Mouse (Mus musculus) CD4-positive, CD25-positive, alpha-beta regulatory T cell, adult 4 months (primary cell): ENCODE data around the gene Prr29. TPM values are rescaled to one million over a fixed set of nuclear protein-coding genes. Genes with fewer than 3 reads are reported as not detected.
"Not testable (repeated sequence)": the region's sequence is repeated elsewhere in the genome, so short reads cannot be mapped to it uniquely, and the experiment has no call there.

Source experiments
- ATAC-seq: one replicate; pipeline ENCODE4 v1.8.0; 2017
- polyA plus RNA-seq, 2 experiments: library from polyadenylated mRNA; unstranded; fragments of 100-300 nt; shearing (Covaris generic); gene quantifications; one replicate each; pipeline ENCODE4 v1.2.1; 2017

The Prr29 gene
- polyA plus RNA-seq: under 1 TPM in 1 of 2 experiments, not detected in 1; 0.43 TPM

DNA sequence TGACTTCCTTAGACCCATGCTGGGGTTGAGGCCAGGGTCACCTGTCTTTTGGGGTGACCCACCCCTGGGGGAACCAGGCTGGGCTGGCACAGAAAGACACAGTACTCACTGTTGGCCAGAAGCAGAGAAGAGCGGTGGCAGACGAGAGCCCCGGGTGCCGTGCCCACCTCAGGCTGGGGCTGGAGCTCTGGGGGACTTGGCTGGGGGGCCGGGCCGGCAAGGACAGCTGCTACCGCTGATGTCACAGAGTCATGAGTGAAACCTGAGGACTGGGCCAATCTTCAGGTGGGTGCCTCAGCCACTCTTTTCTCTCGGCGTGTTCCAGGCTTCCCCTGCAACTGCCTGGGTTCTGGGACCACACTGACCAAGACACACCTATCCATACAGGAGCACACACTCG lies at the start of gene Prr29:
Gene Prr29, plus strand, starts transcription at position 107 of the 400 bp plus-strand sequence.
- ATAC-seq: no peak

DNA sequence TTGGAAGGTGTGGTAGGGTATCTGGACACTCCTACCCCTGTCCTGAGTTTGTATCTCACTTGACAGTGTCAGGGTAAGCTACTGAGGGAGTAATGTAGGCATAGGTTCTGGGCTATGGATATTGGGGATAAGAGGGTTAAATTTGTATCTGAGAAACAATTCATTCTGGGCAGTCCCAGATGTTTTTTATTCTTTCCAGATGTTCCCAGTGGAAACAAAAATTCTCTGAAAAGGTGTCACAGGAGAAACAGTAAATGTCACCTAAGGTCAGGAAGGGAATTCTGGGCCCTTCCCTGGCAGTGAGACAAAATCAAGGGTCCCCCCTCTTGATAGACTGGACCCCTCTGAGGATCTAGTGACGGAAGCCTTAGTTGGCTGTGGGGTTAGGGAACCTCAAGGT lies 48.9 kb upstream of the Prr29 start:
- no peak for ATAC-seq

DNA sequence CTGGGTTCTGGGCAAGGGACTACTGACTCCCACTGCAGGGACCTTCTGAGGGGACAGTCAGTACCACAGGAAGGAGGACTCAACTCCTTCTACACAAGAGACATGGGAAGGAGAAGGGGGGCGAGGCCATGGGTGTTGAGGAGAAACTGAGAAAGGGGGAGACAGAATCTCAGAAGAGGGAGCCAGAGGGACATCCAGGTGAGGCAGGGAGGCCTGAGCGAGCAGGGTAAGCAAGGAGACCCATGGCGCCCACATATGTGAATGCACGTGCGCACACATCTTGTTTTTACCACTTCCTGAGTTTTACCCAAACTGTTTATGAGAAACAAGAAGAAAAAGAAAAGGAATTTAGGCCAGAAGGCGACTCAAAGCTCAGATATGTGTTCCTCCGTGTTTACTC lies 47.5 kb upstream of the Prr29 start:
- ATAC-seq: no peak

DNA sequence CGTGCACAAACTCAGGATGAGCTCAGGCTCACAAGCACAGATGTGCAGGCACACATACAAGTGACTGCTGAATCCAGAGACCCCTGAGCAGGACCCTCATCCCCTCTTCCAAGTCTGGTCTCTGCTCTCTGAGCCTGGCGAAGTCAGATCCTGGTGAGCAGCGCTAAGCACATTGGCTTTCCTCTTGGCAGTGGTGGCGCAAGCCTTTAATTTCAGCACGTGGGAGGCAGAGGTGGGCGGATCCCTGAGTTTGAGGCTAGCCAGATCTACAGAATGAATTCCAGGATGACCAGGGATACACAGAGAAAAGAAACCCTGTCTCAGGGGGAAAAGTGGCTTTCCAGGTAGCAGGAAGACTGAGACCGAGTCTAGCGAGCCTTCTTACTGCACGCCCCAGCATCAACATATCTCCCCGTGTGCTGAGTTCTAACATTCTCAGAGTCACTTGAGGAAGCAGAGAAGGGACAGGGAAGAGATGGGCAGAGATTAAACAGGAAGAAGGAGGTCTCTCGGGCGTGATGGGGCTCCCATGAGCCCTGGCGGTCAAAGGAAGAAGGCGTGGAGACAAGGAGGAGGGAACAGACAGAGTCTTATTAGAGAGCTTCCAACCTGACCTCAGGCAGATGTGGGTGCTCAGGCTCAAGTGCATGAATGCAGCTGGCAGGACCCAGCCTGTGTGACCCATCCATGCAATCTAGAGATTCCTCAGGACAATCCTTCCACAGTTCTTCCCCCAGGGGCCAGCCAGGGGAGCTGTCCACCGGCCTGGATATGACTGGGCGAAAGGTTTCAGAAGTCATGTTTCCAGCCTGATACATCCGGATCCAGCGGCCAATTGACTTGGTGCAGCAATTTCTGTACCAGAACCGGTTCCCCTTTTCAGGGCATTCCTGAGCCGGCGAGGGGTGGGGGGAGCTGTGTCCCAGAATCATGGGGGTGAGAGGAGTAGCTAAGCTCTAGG lies 46.6 kb upstream of the Prr29 start:
- no peak for ATAC-seq

DNA sequence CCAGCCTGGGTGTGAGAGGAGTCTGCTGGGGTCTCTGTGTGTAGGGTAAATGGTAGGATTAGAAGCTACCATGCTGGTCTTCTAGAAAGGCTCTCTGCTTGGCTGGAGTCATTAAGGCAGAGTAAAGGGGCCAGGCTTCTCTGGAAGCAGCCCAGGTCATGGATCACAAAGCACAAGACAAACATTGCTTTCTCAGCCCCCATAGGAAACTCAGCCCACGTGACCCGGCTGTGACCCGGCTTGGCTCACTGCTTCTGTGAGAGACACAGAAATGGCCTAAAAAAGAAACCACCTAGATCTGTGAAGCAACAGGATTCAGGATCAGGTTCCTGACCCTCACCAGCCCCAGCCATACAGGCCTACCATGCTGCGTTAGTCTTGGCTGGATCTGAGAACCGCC lies 40.4 kb upstream of the Prr29 start:
- ATAC-seq: no peak

DNA sequence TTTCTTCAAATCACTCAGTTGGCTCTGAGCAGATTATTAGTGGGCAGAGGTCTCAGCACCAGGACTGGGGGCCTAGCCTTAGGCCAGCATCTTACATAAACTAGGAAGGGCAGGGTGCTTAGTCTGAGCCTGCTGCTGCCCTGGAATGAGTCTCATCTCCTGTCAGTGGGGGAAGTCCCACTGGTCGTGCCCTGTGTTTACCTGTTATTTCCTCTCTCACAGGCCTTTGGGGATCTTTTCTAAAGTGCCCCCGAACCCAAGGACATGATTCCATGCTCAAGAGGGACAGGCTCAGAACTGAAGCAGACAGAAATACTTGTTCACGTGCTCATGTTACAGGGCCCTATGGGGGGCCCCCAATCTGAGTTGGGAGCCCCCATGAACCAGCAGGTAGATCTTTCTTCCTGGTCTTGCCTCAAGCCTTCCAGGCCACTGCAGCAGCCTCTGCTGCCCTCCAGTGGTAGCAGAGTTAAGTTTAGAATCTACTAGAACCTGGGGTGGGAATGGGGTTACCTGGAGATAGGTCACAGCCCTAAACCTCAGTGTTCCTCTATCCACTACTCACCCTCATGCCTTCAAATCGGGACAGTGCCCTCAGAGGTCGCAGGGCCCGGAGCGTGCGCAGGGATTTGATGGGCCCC lies 39.6 kb upstream of the Prr29 start:
- peak; percentile 70 for ATAC-seq

DNA sequence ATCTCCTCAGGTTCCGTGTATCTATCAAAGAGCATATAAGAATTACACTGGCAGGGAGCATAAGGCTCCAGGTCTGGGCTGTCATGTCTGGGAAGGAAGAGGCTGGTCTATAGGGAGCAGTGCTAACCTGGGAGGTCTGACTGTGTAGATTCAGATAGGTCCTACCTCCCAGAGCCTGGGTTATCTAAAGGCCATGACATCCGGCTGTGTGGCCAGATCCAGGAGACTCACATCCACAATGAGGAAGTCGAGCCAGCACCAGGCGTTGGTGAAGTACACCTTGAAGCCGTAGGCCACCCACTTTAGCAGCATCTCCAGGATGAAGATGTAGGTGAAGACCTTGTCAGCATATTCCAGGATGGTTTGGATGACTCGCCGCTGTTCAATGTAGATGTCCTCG lies 38.8 kb upstream of the Prr29 start:
- ATAC-seq: no peak

DNA sequence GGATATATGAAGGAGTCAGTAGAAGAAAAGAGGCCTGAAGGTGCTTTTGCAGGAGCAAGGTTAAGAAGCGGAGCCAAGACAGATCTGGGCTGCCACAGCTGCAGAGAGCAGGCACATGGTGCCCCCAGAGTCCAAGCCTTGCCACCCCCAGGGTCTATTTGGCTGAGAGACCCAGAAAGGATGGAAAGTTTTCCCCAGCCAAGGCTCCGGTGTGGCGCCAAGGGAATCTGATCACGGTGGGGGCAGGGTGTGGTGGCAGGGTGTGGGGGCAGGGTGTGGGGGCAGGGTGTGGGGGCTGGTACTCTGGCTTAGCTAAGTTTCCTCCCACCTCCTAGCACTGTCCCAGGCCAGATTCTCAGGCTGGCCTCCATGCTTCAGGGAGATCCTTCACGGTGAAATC lies 36.8 kb upstream of the Prr29 start:
- ATAC-seq: no peak

DNA sequence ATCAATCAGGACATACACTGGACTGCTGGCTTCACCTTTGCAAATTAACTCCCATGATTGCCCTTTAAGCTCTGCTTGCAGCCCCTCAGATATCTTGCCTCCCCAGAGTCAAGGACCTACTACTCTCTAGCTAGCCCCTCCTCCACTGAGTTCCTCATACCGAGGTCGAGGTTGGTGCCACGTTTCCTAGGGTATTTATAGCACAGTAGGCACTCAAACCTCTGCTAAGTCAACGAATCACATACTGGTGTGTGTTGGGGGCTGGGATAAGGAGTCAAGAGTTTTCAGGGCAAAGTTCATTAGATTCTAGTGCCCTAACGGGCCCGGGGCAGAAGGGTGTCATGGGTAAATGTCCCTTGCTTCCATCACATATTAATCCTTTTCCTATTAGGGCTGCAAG lies 36.1 kb upstream of the Prr29 start:
- no peak for ATAC-seq

DNA sequence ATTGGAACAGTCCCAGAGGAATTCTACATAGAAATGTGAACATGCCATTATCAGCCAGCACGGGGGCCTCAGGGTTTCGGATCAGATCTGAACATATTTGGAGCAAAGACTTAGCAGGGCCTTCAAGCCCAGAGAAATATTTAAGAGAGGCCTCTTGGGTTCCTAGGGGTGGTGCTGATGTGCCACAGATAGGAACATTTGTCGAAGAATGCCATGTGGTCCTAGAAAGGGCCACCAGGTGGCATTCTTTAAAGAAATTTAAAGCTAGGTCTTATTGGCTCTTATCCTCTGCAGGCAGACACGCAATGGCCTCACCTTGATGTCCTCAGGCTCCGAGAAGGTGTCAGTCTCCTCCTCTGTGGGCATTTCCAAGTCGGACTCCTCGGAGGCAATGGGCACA lies 35.6 kb upstream of the Prr29 start:
- peak; percentile 87 for ATAC-seq

DNA sequence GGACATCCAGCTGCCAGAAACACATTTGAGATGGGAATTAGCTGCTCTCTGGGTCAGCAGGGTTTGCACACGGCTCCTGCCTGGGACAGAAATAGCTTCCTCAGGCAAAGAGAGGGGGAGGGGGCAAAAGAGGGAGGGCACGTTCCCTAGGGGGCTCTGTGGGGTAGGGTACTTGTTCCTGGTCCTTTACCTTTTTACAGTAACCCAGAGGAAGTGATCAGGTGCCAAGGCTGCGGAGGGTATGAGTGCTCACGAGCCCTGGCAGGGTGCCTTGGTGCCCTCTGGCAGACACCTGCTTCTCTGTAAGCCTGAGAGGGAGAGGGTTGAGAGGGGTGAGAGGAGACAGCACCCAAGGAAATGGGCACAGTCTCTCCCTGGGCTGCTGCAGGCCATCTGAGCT lies 32.8 kb upstream of the Prr29 start:
- ATAC-seq: no peak

DNA sequence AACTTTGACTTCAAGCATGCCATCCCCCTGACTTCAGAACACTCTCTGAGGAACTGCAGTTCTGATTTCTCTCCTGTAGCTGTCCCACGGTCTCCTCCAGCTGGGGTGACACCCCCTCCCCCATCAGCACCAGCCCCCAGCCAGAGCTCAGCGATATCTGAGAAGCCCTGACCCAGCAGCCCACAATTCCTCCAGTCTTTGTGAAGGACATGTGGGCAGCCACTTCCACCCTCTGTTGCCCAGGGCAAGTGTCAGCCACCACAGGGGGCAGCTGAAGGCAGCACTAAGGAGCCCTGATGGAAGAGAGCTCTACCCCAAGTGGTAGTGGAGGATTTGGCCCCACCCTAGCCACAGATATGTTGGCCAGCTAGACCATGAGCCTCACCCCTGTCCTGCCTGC lies 31.2 kb upstream of the Prr29 start:
- no peak for ATAC-seq

DNA sequence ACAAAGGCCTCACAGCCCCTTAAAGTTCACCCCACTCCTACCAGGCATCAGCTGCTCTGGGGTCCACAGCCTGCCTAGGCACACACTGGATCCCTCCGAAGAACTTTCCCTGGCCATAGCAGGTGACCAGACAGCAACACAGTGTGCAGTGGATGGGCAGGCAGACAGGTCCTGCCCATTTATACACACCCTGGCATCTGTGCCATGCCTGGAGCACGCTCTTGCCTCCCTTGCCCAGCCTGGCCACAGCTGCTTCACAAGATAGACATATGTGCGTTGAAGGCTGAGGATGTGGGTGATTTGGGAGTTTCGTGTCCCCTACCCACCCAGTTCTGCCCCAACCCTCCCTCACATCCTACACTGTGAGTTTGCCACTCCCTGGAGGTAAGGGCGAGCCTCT lies 27.2 kb upstream of the Prr29 start:
- no peak for ATAC-seq

DNA sequence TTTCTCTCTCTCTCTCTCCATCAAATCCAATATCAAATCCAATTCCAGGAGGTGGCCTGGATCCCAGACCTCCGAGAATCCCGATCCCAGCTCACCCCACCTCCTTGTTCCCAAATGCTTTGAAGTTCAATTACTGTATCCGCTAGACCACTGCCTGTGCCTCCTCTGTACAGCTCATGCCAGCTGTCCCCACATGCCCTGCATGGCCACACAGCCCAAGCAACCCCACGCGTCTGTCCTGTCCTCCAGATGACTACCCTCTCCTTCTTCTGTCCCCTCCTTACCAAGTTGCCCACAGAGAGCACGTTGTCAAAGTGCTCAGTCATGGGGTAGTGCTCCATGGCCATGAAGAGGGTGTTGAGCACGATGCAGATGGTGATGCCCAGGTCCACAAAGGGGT lies 26.4 kb upstream of the Prr29 start:
- ATAC-seq: no peak

DNA sequence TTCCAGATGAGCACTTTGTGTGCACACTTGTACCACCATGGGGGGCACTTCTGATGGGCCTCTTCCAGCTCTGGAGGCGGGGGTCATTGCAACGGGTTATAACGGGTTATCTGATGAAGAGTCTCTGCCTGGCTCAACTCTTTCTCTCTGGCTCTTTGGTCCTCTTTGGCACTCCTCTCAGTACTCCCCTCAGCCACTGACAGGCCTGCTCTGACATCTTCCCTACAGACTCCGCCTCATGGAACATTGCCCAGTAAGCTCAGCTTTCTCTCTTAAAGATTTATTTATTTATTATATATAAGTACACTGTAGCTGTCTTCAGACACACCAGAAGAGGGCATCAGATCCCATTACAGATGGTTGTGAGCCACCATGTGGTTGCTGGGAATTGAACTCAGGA lies 25.9 kb upstream of the Prr29 start:
- ATAC-seq: not testable (repeated sequence)

DNA sequence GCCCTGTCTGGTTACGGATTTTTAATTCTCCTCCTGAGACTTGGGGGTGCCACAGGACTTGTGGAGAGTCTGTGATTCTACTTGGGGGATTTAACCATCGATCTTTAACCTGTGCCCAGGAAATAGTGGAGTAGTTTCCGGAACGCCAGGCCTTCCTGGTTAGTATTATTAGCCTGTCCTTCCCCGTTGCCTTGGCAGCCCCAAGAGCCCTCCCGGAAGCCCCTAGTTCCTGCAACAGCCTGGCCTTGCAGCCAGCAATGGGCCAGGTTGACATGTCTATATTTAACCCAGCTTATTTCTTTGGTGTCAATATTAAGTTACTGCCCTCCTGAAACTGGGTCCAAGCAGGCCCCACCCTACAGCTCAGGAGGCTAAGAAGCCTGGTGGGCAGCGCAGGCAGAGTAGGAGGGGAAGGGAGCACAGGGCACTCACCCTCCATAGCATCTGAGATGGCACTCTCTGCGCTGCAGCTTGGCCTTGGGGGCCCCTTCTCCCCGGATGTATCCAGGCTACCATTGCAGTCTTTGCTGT lies 24.2 kb upstream of the Prr29 start:
- ATAC-seq: no peak

DNA sequence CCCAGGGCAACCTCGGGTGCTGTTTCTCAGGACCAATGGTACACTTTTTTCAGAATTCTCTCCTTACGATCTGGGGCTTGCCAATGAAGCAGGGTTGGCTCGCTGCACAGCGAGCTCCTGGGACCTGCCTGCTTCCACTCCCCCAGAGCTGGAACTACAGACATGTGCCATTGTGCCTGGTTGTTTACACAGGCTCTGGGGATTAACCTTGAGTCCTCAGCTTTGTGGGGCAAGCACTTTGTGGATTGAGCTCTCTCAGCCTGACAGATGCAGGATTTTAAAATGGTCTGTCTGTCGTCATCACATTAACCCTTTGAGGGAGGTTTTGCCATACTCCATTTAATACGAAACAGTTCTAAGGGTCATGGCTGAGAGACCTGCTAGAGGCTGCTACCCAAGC lies 20.4 kb upstream of the Prr29 start:
- no peak for ATAC-seq

DNA sequence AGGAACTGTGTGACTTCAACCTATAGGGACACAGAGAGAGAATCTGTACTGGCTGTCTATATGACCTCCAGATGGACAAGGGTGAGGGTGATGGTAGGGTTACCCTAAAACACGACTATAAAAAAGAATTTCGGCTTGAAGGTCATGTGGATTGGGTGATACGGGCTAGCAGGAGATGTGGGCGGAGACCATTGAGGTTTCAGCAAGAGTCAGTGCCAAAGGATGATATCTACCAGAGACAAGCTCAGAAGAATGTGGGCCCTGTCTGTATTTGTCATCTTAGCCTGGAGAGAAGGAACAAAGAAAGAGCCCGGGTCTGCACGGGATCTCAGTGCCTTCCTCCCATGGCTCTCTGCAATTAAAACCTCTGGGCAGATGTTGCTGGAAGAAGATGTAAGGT lies 15.5 kb upstream of the Prr29 start:
- ATAC-seq: no peak

DNA sequence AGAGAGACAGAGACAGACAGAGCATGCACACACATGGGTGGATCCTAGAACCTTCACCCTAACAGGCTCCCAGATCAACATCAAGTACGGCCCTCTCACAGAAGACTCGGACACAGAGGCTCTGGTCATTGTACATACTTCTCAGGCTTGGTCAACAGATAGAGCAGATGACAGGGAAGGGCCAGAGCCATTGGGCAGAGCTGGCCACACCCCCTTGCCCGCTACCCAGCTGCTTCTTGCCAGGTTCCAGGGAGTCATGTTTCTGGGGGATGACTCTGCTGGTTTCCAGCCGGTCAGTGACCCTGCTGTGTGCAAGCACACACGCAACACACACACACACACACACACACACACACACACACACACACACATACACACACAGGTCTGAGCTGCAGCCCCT lies 14.4 kb upstream of the Prr29 start:
- ATAC-seq: no peak

DNA sequence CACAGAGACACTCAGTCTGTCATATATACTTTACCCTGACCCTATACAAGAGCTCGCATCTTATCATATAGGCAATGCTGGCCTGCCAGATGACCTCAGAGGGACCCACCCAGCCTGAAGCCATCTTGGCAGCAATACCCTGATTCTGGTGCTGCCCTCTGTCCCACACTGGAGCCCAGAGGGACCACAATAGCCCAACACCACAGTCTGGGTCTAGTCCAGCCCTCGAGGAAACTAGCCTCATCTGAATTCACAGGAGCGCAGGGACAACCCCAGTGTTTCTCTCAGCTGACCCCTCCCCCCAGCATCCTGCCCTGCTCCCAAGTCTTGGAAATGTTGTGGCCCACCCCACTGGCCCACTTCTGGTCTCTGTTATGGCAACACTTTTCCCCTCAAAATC lies 14.0 kb upstream of the Prr29 start:
- no peak for ATAC-seq

DNA sequence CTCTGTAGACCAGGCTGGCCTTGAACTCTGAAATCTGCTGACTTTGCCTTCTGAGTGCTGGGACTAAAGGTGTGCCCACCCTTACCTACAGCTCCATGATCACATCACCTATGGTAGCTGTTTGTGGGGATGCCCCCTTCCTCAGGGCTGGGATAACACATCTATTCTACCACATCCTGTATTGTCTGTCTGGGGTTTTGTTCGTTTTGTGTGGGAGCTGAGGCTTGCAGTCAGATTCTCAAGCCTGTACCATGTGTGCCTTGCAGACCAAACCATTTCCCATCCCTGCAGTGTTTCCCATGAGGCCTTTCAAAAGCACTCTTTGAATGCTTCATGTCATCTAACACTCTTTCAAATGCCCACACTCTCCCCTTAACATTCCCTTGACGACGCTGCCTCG lies 13.3 kb upstream of the Prr29 start:
- ATAC-seq: peak; percentile 89

DNA sequence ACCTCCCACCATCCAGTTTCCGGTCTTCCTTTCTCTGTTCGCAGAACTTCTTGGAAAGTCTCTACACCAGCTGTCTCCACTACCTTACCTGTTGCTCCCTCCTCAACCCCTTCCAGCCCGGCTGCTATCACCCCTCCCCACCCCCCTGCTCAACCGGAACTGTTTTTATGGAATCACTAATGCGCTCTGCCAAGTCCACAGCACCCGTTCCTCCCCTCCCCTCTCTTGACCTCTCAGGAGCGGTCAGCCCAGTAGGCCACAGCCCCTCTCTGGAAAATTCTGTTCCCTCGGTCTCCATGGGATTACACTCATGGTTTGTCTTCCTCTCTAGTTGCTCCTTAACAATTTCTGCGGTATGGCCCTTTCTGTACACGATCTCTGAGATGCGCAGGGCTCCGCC lies 12.1 kb upstream of the Prr29 start, which contains the start of gene Scn4a:
Gene Scn4a, minus strand, starts transcription at position 101 of the 400 bp plus-strand sequence.
- no peak for ATAC-seq

DNA sequence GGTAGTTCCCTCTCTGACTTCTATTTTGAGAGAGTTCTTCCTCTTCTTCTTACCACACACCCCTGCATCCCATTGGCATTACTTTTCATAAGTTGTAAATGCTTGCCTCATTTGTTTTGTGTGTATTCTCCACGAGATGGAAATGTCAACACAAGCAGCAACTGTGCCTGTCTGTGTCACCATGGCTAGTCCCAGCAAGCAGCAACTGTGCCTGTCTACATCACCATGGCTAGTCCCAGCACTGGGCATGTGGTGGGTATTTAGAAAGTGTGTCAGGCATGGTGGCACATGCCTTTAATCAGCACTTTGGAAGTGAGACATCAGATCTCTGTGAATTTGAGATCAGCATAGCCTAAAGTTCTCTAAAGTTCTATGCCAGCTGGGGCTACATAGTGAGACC lies 11.1 kb upstream of the Prr29 start:
- ATAC-seq: no peak
